Mouse (Mus musculus): ENCODE data around the gene Mogat1. TPM values are rescaled to one million over a fixed set of nuclear protein-coding genes. Genes with fewer than 3 reads are reported as not detected.
"Not testable (repeated sequence)": the region's sequence is repeated elsewhere in the genome, so short reads cannot be mapped to it uniquely, and the experiment has no call there.

Gene Mogat1
- 0.44 and 0.65 TPM in 2 replicates for polyA plus RNA-seq (2015; fragmentation: Nextera tagmentation; extraction: Ambion mirVana)

DNA sequence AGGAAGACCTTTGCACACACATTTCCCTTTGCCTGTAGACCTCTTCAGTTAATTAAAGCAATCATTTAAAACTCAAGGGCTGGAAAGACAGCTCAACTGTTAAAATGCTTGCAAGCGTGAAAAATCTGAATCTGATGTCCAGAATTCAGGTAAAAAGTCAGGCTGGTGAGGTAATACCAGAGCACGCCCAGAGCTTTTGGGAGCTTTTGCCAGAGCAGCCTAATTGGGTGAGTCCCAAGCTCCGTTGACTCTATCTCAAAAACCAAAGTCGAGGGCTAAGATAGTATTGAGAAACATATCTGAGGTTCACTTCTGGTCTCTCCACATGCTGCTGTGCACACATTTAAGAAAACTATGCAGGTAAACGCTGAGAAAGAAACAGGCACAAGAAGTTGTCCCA is at the start of gene Mogat1:
TSS of gene Mogat1 (plus strand) at position 130 of the 400 bp plus-strand sequence.
- peaks cover 4% of the 10 kb centered on the region; the same call in 1 of the 2 replicates for H3K27me3 ChIP-seq
- H3K4me1 ChIP-seq, result peaks cover 6% of the 10 kb centered on the region; the same call in 1 of the 2 replicates
- H3K36me3 ChIP-seq, result no peaks in the 10 kb centered on the region
- no peak within 1 kb of the TSS for H3K27ac ChIP-seq
- ATAC-seq (ENCODE audit: insufficient number of reproducible peaks, insufficient read depth, low FRiP score, low TSS enrichment, low read depth), result no peak
- H3K4me3 ChIP-seq, result peak within 1 kb of the TSS; percentile 44
- no peaks in the 10 kb centered on the region for H3K9me3 ChIP-seq
- peak within 1 kb of the TSS; percentile 68 for H3K4me2 ChIP-seq
- WGBS, result 61% methylated on average over 5 of the region's 5 CpGs
- peak within 1 kb of the TSS; percentile 65 for H3K9ac ChIP-seq

DNA sequence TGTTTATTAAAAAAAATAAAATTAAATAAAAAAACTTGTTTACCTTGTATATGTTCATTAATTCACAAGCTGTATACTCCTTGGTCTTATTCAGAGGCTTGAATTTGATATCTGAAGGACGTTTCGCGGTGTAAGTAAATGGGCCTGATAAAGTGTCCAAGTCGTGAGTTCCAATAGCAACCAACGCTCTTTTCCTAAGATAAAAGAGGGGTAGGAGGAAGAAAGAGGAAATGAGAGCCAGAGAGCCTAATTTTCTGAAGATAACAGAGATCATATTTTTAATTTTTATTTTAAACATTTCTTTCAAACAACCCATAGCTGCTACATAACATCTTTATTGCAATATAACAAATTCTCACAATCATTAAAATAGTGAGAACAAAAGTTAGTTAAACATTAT is 38.4 kb upstream of the Mogat1 start:
- WGBS, result 90% methylated on average over 5 of the region's 5 CpGs
- ATAC-seq (ENCODE audit: insufficient number of reproducible peaks, insufficient read depth, low FRiP score, low TSS enrichment, low read depth), result no peak
- Histone ChIP-seq H3K4me1 (0 out of 2 replicates have a peak, but pooled peaks cover 3% of the 10 kb centered on the region), H3K9ac (no peak overlapping the region), H3K4me3 (no peak overlapping the region), H3K9me3 (no peaks in the 10 kb centered on the region), H3K4me2 (no peak overlapping the region), H3K27ac (no peak overlapping the region), H3K27me3 (no peaks in the 10 kb centered on the region), H3K36me3 (peaks cover 54% of the 10 kb centered on the region)

DNA sequence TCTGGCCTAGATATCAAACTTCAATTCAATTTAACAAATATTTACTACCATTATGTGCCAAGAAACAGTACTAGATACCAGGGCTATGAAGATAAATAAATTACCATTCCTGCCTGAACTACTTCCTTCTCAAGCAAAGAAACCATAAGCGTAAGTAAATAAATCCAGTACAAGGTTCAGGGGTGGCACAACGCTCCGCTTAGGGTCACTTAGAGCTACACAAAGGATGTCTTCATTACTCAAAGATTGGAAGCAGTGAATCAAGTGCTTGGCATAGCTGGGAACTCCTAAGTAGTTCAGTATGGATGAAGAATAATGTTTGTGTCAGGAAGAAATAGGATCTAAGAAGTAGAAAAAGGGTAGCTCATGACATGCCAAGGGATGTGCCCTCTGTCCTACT is 27.4 kb upstream of the Mogat1 start:
- H3K4me2 ChIP-seq, result no peak overlapping the region
- peaks cover 19% of the 10 kb centered on the region for H3K36me3 ChIP-seq
- peak overlapping the region; percentile 68; the same call in 1 of the 2 replicates for H3K27ac ChIP-seq
- peaks cover 36% of the 10 kb centered on the region for H3K4me1 ChIP-seq
- H3K9me3 ChIP-seq, result no peaks in the 10 kb centered on the region
- no peak overlapping the region for H3K4me3 ChIP-seq
- no peak for ATAC-seq (ENCODE audit: insufficient number of reproducible peaks, insufficient read depth, low FRiP score, low TSS enrichment, low read depth)
- WGBS, result 84% methylated on average over 3 of the region's 3 CpGs
- H3K9ac ChIP-seq, result no peak overlapping the region
- no peaks in the 10 kb centered on the region for H3K27me3 ChIP-seq

DNA sequence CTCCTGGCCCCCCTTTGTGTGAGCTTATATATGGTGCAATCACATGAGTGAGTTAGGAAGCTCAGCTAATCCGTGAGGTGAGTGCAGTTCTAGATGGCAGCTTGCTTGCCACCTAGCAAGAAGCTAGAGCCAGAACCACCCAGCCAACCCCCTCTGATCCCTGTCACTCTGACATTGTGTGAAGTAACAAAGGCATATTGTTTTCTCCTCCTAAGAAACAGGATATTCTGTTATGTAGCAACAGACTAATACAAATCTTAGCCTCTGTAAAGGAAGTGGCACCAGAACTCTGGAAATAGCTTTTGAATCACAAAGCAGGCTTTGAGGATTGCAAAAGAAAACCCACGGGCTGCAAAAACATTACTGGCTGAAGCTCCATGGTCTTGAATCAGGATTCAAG is 26.4 kb upstream of the Mogat1 start:
- H3K4me1 ChIP-seq, result peaks cover 37% of the 10 kb centered on the region
- H3K4me2 ChIP-seq, result no peak overlapping the region
- H3K9ac ChIP-seq, result no peak overlapping the region
- peaks cover 15% of the 10 kb centered on the region for H3K36me3 ChIP-seq
- WGBS, result 25% methylated on average over 2 of the region's 2 CpGs
- ATAC-seq (ENCODE audit: insufficient number of reproducible peaks, insufficient read depth, low FRiP score, low TSS enrichment, low read depth), result no peak
- no peaks in the 10 kb centered on the region for H3K9me3 ChIP-seq
- H3K27me3 ChIP-seq, result no peaks in the 10 kb centered on the region
- no peak overlapping the region for H3K4me3 ChIP-seq
- peak overlapping the region; percentile 68 for H3K27ac ChIP-seq

DNA sequence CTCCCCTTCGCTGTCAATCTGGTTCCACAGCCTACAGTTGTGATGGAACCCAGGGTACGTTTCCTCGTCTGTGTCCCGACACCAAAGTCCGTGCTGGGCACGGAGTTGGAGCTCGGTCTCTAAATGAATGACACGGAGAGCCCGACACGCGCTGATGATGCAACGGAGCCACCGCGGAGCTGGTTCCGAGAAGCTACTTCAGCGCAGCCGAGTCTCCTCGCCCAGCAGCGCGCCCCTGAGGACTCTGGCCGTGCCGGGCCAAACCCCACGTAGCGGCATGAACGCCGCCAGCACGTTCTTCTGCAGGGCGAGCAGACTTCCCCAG is 22.4 kb upstream of the Mogat1 start:
- H3K36me3 ChIP-seq, result no peaks in the 10 kb centered on the region
- under 1% methylated on average over 28 of the region's 28 CpGs for WGBS

DNA sequence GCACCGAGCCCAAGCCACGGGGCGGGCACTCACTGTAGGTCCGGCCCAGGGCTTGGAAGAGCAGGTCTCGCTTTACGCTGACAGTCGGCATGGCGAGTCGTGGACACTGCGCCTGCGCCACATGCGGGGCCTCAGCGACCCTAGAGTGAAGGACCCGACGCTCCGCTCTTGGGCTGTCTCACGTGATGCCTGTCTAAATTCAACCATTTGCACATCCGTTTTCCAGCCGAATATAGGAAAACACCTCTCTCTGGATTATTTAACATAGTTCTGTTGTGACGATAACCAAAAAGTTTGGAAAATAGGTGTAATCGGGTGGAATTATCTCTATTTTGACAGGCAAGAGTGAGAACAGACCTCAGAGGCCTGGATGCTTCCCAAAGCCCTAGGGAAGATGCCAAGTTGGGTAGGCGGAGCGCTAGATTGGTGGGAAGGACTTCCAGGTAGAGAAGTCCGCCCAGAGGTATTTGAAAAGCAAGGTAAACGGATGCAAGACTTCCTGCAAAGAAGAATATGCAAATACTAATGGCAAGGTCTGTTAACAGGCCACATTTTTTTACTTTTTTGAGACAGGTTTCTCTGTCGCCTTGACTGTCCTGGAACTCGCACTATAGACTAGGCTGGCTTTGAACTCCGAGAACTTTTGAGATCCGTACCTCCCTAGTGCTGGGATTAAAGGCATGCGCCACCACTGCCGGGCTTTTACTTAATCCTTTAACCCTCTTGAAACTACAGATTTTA is 21.9 kb upstream of the Mogat1 start, which contains the start of gene Farsb:
TSS of gene Farsb (minus strand) at position 146 of the 741 bp plus-strand sequence.
- ATAC-seq (ENCODE audit: insufficient number of reproducible peaks, insufficient read depth, low FRiP score, low TSS enrichment, low read depth), result peak; percentile 92
- Histone ChIP-seq H3K4me2 (peak within 1 kb of the TSS; percentile 88), H3K36me3 (no peaks in the 10 kb centered on the region), H3K9me3 (no peaks in the 10 kb centered on the region), H3K4me1 (peaks cover 38% of the 10 kb centered on the region), H3K4me3 (peak within 1 kb of the TSS; percentile 96), H3K27me3 (no peaks in the 10 kb centered on the region), H3K9ac (peak within 1 kb of the TSS; percentile 92), H3K27ac (peak within 1 kb of the TSS; percentile 48)
- under 1% methylated on average over 31 of the region's 31 CpGs for WGBS

More for the DNA sequence above, 22.4 kb upstream of the Mogat1 start:
- no peak for ATAC-seq (ENCODE audit: insufficient number of reproducible peaks, insufficient read depth, low FRiP score, low TSS enrichment, low read depth)
- peak overlapping the region; percentile 48 for H3K27ac ChIP-seq
- H3K4me3 ChIP-seq, result peak overlapping the region; percentile 96
- no peaks in the 10 kb centered on the region for H3K9me3 ChIP-seq
- H3K27me3 ChIP-seq, result no peaks in the 10 kb centered on the region
- H3K9ac ChIP-seq, result peak overlapping the region; percentile 92
- peak overlapping the region; percentile 88 for H3K4me2 ChIP-seq
- peaks cover 40% of the 10 kb centered on the region for H3K4me1 ChIP-seq

DNA sequence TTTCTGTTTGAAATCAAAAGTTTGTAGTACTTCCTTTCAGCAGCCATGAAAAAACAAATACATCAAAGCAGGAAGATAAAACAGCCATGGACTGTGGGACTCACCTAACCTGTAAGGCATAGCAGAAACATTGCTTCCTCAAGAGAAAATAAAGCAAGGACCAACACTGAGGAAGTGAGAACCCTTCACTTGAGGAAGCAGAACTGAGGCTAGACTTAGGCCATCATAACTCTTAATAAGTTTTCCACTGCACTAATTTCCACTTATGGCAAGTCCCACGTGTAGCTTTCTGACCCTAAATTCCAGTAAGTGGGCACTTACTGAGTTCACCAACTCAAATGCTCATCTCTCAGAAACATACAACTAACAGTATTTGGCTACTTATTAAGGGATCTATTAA is 20.6 kb upstream of the Mogat1 start:
- H3K27me3 ChIP-seq, result no peaks in the 10 kb centered on the region
- no peak overlapping the region for H3K4me3 ChIP-seq
- peaks cover 30% of the 10 kb centered on the region for H3K4me1 ChIP-seq
- H3K4me2 ChIP-seq, result 0 out of 2 replicates have a peak overlapping the region, but pooled peaks have one; percentile 88
- no peaks in the 10 kb centered on the region for H3K36me3 ChIP-seq
- WGBS, result 68% methylated on average over 1 of the region's 1 CpGs
- H3K9ac ChIP-seq, result no peak overlapping the region
- no peak overlapping the region for H3K27ac ChIP-seq
- ATAC-seq (ENCODE audit: insufficient number of reproducible peaks, insufficient read depth, low FRiP score, low TSS enrichment, low read depth), result no peak
- no peaks in the 10 kb centered on the region for H3K9me3 ChIP-seq

DNA sequence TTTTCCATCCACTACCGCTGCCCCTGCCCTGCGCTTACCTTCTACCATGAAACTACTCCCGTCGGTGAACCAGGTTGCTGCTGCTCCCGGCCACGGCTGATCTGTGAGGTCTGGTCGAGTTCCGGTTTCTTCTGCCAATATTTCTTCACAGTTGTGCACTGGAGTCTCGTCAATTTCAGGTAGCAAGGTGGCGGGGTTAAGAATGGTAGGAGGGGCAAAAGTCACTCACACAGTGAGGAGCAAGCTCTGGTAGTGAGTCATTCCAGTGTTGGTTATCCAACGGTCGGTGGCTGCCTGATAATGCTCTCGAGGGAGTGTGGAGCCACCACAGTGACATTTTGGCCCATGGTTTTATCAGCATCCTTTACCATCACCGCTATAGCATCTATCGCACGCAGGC is 9.8 kb upstream of the Mogat1 start:
- Histone ChIP-seq H3K27me3 (no peaks in the 10 kb centered on the region), H3K4me1 (no peaks in the 10 kb centered on the region), H3K9ac (no peak overlapping the region), H3K9me3 (no peaks in the 10 kb centered on the region), H3K4me3 (no peak overlapping the region), H3K36me3 (no peaks in the 10 kb centered on the region), H3K27ac (no peak overlapping the region), H3K4me2 (no peak overlapping the region)
- ATAC-seq (ENCODE audit: insufficient number of reproducible peaks, insufficient read depth, low FRiP score, low TSS enrichment, low read depth), result no peak
- 93% methylated on average over 16 of the region's 16 CpGs for WGBS

DNA sequence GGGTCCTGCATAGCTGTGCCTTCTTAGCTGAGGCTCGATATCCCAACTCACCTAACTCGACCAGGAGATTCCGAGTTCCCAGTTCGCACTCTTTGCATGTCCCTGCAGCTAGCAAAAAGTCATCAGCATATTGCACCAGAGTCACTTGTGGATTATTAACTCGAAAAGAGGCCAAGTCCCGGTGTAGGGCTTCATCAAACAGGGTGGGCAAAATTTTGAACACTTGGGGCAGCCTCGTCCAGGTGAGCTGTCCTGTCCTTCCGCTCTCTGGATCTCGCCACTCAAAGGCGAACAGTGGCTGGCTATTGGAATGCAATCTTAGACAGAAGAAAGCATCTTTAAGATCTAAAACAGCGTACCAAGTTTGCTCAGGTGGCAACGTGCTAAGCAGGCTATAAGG is 8.9 kb upstream of the Mogat1 start:
- not testable (repeated sequence) for H3K4me1 ChIP-seq; H3K9me3 ChIP-seq; H3K27ac ChIP-seq; H3K4me2 ChIP-seq; H3K4me3 ChIP-seq; H3K36me3 ChIP-seq; H3K27me3 ChIP-seq; H3K9ac ChIP-seq; ATAC-seq (ENCODE audit: insufficient number of reproducible peaks, insufficient read depth, low FRiP score, low TSS enrichment, low read depth)
- 91% methylated on average over 12 of the region's 12 CpGs for WGBS

DNA sequence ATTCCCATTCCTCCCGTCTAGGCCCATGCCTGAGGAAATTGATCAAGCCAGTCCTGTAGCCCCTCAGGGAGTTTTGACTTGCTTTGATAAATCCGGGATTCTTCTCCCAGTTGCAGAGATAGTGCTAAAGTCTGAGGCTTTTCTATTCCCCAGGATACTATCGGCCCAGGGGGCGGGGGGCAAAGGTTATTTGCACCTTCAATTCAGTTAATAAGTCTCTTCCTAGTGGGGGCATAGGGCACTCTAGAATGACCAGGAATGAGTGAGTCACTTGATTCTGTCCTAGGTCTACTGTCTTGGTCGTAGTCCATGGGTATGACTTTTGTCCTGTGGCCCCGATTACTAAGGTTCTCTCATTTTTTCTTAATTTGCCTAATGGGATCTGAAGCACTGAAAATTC is 8.3 kb upstream of the Mogat1 start:
- no peak overlapping the region for H3K4me3 ChIP-seq
- H3K9ac ChIP-seq, result no peak overlapping the region
- no peaks in the 10 kb centered on the region for H3K36me3 ChIP-seq
- no peak for ATAC-seq (ENCODE audit: insufficient number of reproducible peaks, insufficient read depth, low FRiP score, low TSS enrichment, low read depth)
- H3K4me1 ChIP-seq, result no peaks in the 10 kb centered on the region
- H3K9me3 ChIP-seq, result no peaks in the 10 kb centered on the region
- WGBS, result 83% methylated on average over 6 of the region's 6 CpGs
- no peak overlapping the region for H3K4me2 ChIP-seq
- H3K27me3 ChIP-seq, result no peaks in the 10 kb centered on the region
- no peak overlapping the region for H3K27ac ChIP-seq

DNA sequence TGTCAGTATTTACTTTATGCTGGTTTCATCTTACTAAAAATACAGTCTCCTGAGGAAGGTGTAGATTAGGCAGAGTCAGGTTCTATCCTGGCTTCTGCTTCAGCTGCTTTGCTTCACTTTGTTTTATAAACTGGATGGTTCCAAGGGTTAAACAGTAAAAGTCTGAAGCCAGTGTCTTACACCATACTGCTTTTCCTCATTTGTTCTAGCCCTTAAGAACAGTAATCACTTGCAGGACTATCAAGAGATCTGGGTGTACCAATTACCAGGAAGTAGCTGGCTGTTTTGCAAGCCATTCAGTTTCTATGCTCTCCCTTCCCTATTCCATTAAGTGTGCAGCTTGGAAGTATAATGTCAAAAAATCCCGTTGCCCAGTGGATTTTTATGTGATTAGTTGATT is 3.7 kb upstream of the Mogat1 start:
- Histone ChIP-seq H3K4me3 (no peak overlapping the region), H3K27ac (no peak overlapping the region), H3K27me3 (peaks cover 4% of the 10 kb centered on the region; the same call in 1 of the 2 replicates), H3K36me3 (no peaks in the 10 kb centered on the region), H3K9ac (no peak overlapping the region), H3K4me2 (no peak overlapping the region), H3K4me1 (peaks cover 6% of the 10 kb centered on the region; the same call in 1 of the 2 replicates), H3K9me3 (no peaks in the 10 kb centered on the region)
- no peak for ATAC-seq (ENCODE audit: insufficient number of reproducible peaks, insufficient read depth, low FRiP score, low TSS enrichment, low read depth)
- 62% methylated on average over 1 of the region's 1 CpGs for WGBS

DNA sequence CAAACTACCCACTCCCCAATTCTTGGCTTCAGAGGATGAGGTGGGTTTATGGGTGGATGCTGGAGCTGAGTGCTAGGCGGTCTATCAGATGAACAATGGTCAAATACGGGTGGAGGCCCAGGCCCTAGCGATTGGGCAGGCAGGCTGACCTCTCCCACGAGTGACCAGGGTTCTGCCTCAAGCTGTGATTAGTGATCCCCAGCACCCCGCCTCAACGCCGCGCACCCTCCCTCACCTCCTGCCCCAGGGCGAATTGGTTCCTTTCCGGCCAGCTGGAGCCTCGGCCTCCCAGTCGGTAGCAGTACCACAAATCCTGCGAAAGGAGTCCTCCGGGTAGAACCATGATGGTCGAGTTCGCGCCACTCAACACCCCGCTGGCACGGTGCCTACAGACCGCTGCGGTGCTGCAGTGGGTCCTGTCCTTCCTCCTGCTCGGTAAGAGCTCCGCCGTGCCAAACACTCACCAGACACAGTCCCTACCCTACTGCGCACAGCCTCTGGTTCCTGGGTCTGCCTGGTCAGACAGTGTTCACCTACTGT is 900 bp downstream of the Mogat1 start, which contains the start of gene BC035947:
TSS of gene BC035947 (minus strand) at position 538 of the 540 bp plus-strand sequence.
- no peak within 1 kb of the TSS for H3K27ac ChIP-seq
- H3K36me3 ChIP-seq, result no peaks in the 10 kb centered on the region
- peaks cover 6% of the 10 kb centered on the region; the same call in 1 of the 2 replicates for H3K4me1 ChIP-seq
- ATAC-seq (ENCODE audit: insufficient number of reproducible peaks, insufficient read depth, low FRiP score, low TSS enrichment, low read depth), result no peak
- no peaks in the 10 kb centered on the region for H3K9me3 ChIP-seq
- H3K4me3 ChIP-seq, result peak within 1 kb of the TSS; percentile 44
- H3K27me3 ChIP-seq, result peaks cover 4% of the 10 kb centered on the region; the same call in 1 of the 2 replicates
- H3K9ac ChIP-seq, result peak within 1 kb of the TSS; percentile 65
- 6% methylated on average over 25 of the region's 25 CpGs for WGBS
- peak within 1 kb of the TSS; percentile 68 for H3K4me2 ChIP-seq
